Mouse (Mus musculus): Measurements from ENCODE around the gene Ap2a2.

- TF ChIP-seq CTCF (IDR thresholded peaks at IDR 0.05; ENCODE audit: control insufficient read depth, insufficient read depth, insufficient read length), result no peak
- no peak for TF ChIP-seq MAX (IDR thresholded peaks at IDR 0.05)
- no peak for TF ChIP-seq USF1 (IDR thresholded peaks at IDR 0.05; ENCODE audit: low read depth)
- TF ChIP-seq MYOG (IDR thresholded peaks at IDR 0.05; ENCODE audit: control insufficient read depth, extremely low read depth, insufficient read length), result no peak
- TF ChIP-seq MYOD1 (IDR thresholded peaks at IDR 0.05; ENCODE audit: control insufficient read depth, insufficient read length, low read depth), result no peak
- no peak for TF ChIP-seq CEBPB (IDR thresholded peaks at IDR 0.05; ENCODE audit: low read depth)
These were observed 30.1 kb downstream of the Ap2a2 start for GRCm38 (mm10) chr7:141592096-141592495.

Data from C2C12 (cell line).